ENCODE assay signal across 17 mouse cellular contexts in genomic region chr15:87818566-87818965, GRCm38 (mm10).
DNase-seq lines count a peak whose midpoint lies in the region; ATAC-seq lines count a peak whose summit lies in the region.
"Had no signal": no experiment of that assay in that cellular context is flagged by ENCODE, and none has a peak within 500 bp of the region (broad histone marks: within the 10 kb centered on the region; RNA-seq: fewer than 3 reads in every experiment).

No protein-coding gene starts in this region.

- peak; percentile 56 for DNase-seq in hindbrain, embryonic 11.5 days (ENCODE audit: low spot score)
- DNase-seq in R1 (ENCODE audit: low read depth, low spot score), result peak; percentile 26
- DNase-seq in forebrain, embryonic 11.5 days (ENCODE audit: low spot score), result peak; percentile 59
- peak; percentile 41 for DNase-seq in midbrain, embryonic 14.5 days
- no peak for DNase-seq in cerebellum, adult 18-20 months
- DNase-seq in adrenal gland, postnatal 36 days, result no peak
- no peak for DNase-seq in thymus, postnatal 14 days
- DNase-seq: adrenal gland, adult 2 months; B cell, adult 2 months; cerebellum, adult 2 months; gastrocnemius, postnatal 10 days; heart, postnatal 10 days; liver, postnatal 0 days; right cerebral cortex, postnatal 25 days had no signal

- H3K9ac ChIP-seq in hindbrain, embryonic 11.5 days (ENCODE audit: low read depth, low read length), result no peak overlapping the region
- no peak overlapping the region for H3K9ac ChIP-seq in hindbrain, embryonic 16.5 days (ENCODE audit: low read depth, low read length)
- H3K9ac ChIP-seq in forebrain, embryonic 11.5 days (ENCODE audit: low read length), result no peak overlapping the region
- no peak overlapping the region for H3K9ac ChIP-seq in midbrain, embryonic 14.5 days (replicated peaks; ENCODE audit: low read length)
- H3K9ac ChIP-seq: limb, embryonic 15.5 days; liver, postnatal 0 days had no signal

- peak; percentile 74 for ATAC-seq in hindbrain, embryonic 11.5 days (ENCODE audit: low FRiP score)
- no peak for ATAC-seq in hindbrain, embryonic 16.5 days
- ATAC-seq in forebrain, embryonic 11.5 days (replicated peaks; ENCODE audit: low FRiP score), result 0 out of 2 replicates have a peak, but pooled peaks have one; percentile 24
- no peak for ATAC-seq in midbrain, embryonic 14.5 days (ENCODE audit: low FRiP score, low TSS enrichment)
- ATAC-seq: liver, postnatal 0 days had no signal

- 34% methylated on average over 12 of the region's 12 CpGs for WGBS in hindbrain, embryonic 11.5 days
- 22% methylated on average over 12 of the region's 12 CpGs for WGBS in hindbrain, embryonic 16.5 days
- 27% methylated on average over 12 of the region's 12 CpGs for WGBS in forebrain, embryonic 11.5 days
- 8% methylated on average over 12 of the region's 12 CpGs for WGBS in midbrain, embryonic 14.5 days

- no peaks in the 10 kb centered on the region for H3K36me3 ChIP-seq in hindbrain, embryonic 11.5 days (ENCODE audit: control insufficient read depth, insufficient read depth, low read length)
- H3K36me3 ChIP-seq in hindbrain, embryonic 16.5 days (ENCODE audit: control insufficient read depth, insufficient read depth, low read length), result no peaks in the 10 kb centered on the region
- H3K36me3 ChIP-seq in forebrain, embryonic 11.5 days (ENCODE audit: control insufficient read depth, insufficient read depth, low read length), result no peaks in the 10 kb centered on the region
- no peaks in the 10 kb centered on the region for H3K36me3 ChIP-seq in midbrain, embryonic 14.5 days (ENCODE audit: control insufficient read depth, insufficient read depth, low read length)
- H3K36me3 ChIP-seq: limb, embryonic 15.5 days had no signal

- 0 out of 2 replicates have a peak, but pooled peaks cover 4% of the 10 kb centered on the region for H3K4me1 ChIP-seq in hindbrain, embryonic 11.5 days (replicated peaks; ENCODE audit: control insufficient read depth, insufficient read depth, low read length)
- H3K4me1 ChIP-seq in hindbrain, embryonic 16.5 days (ENCODE audit: control insufficient read depth, insufficient read depth, low read depth, low read length), result no peaks in the 10 kb centered on the region
- H3K4me1 ChIP-seq in forebrain, embryonic 11.5 days (replicated peaks; ENCODE audit: control insufficient read depth, insufficient read depth, low read length), result peaks cover 9% of the 10 kb centered on the region
- H3K4me1 ChIP-seq in midbrain, embryonic 14.5 days (ENCODE audit: control insufficient read depth, insufficient read depth, low read length), result no peaks in the 10 kb centered on the region
- H3K4me1 ChIP-seq: limb, embryonic 15.5 days had no signal

- peaks cover 3% of the 10 kb centered on the region; the same call in 1 of the 2 replicates for H3K27me3 ChIP-seq in hindbrain, embryonic 11.5 days (ENCODE audit: control insufficient read depth, insufficient read depth, low read length)
- H3K27me3 ChIP-seq in hindbrain, embryonic 16.5 days (replicated peaks; ENCODE audit: control insufficient read depth, insufficient read depth, low read length), result no peaks in the 10 kb centered on the region
- H3K27me3 ChIP-seq in forebrain, embryonic 11.5 days (ENCODE audit: control insufficient read depth, insufficient read depth, low read length), result no peaks in the 10 kb centered on the region
- H3K27me3 ChIP-seq in midbrain, embryonic 14.5 days (ENCODE audit: control insufficient read depth, insufficient read depth, low read length), result 0 out of 2 replicates have a peak, but pooled peaks cover 8% of the 10 kb centered on the region
- H3K27me3 ChIP-seq: limb, embryonic 15.5 days had no signal

- no peak overlapping the region for H3K4me2 ChIP-seq in hindbrain, embryonic 11.5 days (replicated peaks; ENCODE audit: low read depth, low read length)
- H3K4me2 ChIP-seq in hindbrain, embryonic 16.5 days (ENCODE audit: low read length), result no peak overlapping the region
- H3K4me2 ChIP-seq in forebrain, embryonic 11.5 days (ENCODE audit: low read depth, low read length, severe bottlenecking), result 0 out of 2 replicates have a peak overlapping the region, but pooled peaks have one; percentile 19
- H3K4me2 ChIP-seq in midbrain, embryonic 14.5 days (ENCODE audit: low read length), result no peak overlapping the region
- H3K4me2 ChIP-seq: limb, embryonic 15.5 days had no signal

- H3K9me3 ChIP-seq in hindbrain, embryonic 11.5 days (ENCODE audit: control insufficient read depth, low read length), result no peaks in the 10 kb centered on the region
- no peaks in the 10 kb centered on the region for H3K9me3 ChIP-seq in hindbrain, embryonic 16.5 days (ENCODE audit: control insufficient read depth, low read length)
- no peaks in the 10 kb centered on the region for H3K9me3 ChIP-seq in forebrain, embryonic 11.5 days (ENCODE audit: control insufficient read depth, low read length)
- no peaks in the 10 kb centered on the region for H3K9me3 ChIP-seq in midbrain, embryonic 14.5 days (ENCODE audit: control insufficient read depth, low read length)
- H3K9me3 ChIP-seq: limb, embryonic 15.5 days had no signal

- H3K27ac ChIP-seq in hindbrain, embryonic 11.5 days (ENCODE audit: low read depth, low read length), result no peak overlapping the region
- H3K27ac ChIP-seq in hindbrain, embryonic 16.5 days (ENCODE audit: low read depth, low read length), result no peak overlapping the region
- no peak overlapping the region for H3K27ac ChIP-seq in forebrain, embryonic 11.5 days (ENCODE audit: low read depth, low read length)
- no peak overlapping the region for H3K27ac ChIP-seq in midbrain, embryonic 14.5 days (replicated peaks; ENCODE audit: low read depth, low read length)
- H3K27ac ChIP-seq: limb, embryonic 15.5 days had no signal

- H3K4me3 ChIP-seq in hindbrain, embryonic 11.5 days (ENCODE audit: low read depth, low read length), result no peak overlapping the region
- no peak overlapping the region for H3K4me3 ChIP-seq in hindbrain, embryonic 16.5 days (ENCODE audit: low read length)
- H3K4me3 ChIP-seq in forebrain, embryonic 11.5 days (ENCODE audit: low read depth, low read length), result no peak overlapping the region
- no peak overlapping the region for H3K4me3 ChIP-seq in midbrain, embryonic 14.5 days (replicated peaks; ENCODE audit: low read depth, low read length)
- H3K4me3 ChIP-seq: erythroblast, embryonic 14.5 days; limb, embryonic 15.5 days had no signal

Comparison
In these comparisons a context has a peak if more than half of its experiments do, and no peak if none do; other contexts are left out.
1. ATAC-seq: peak in hindbrain, embryonic 11.5 days (single experiment) and forebrain, embryonic 11.5 days (single experiment); none in hindbrain, embryonic 16.5 days (single experiment) and midbrain, embryonic 14.5 days (single experiment).
2. DNase-seq: peak in hindbrain, embryonic 11.5 days (single experiment), R1 (single experiment), forebrain, embryonic 11.5 days (single experiment) and midbrain, embryonic 14.5 days (single experiment); none in cerebellum, adult 18-20 months (0 of 2), adrenal gland, postnatal 36 days (0 of 2) and thymus, postnatal 14 days (single experiment).